Mouse (Mus musculus) cortical plate, adult 2 months (tissue): Measurements from ENCODE around the gene Oasl1. TPM values are rescaled to one million over a fixed set of nuclear protein-coding genes. Genes with fewer than 3 reads are reported as not detected.

Source experiments
- H3K27ac ChIP-seq: fragments of 200-500 bp; 2 replicates; pipeline ENCODE4 v1.5.1; 2012; ENCODE audit warnings: low read length, control low read depth, inconsistent platforms; ENCODE audit not compliant: insufficient read depth
- H3K4me1 ChIP-seq: fragments of 200-500 bp; 2 replicates; pipeline ENCODE4 v1.6.1; 2011; ENCODE audit warnings: low read length; ENCODE audit not compliant: control insufficient read depth, insufficient read depth
- H3K4me3 ChIP-seq: fragments of 200-500 bp; 2 replicates; pipeline ENCODE4 v1.5.1; 2011; ENCODE audit warnings: mild to moderate bottlenecking, low read length, control low read depth; ENCODE audit not compliant: insufficient read depth
- CTCF ChIP-seq: fragments of 200-500 bp; IDR thresholded peaks from 2 replicates; pipeline ENCODE4 v1.5.1; 2011; ENCODE audit warnings: mild to moderate bottlenecking, control low read depth, low read length; ENCODE audit not compliant: insufficient read depth; ENCODE audit errors: extremely low read depth
- POLR2A ChIP-seq: fragments of 200-500 bp; IDR thresholded peaks from 2 replicates; pipeline ENCODE4 v1.6.1; 2011; ENCODE audit warnings: mild to moderate bottlenecking, low read length, control low read depth; ENCODE audit not compliant: insufficient read depth; ENCODE audit errors: extremely low read depth
- polyA plus RNA-seq: library from polyadenylated mRNA; depleted of rRNA; stranded (reverse); fragments of >200 nt; gene quantifications from 2 replicates; pipeline ENCODE4 v1.2.3, GENCODE M21; 2012

Gene Oasl1
- polyA plus RNA-seq, 1 experiment = 0.35 TPM

DNA sequence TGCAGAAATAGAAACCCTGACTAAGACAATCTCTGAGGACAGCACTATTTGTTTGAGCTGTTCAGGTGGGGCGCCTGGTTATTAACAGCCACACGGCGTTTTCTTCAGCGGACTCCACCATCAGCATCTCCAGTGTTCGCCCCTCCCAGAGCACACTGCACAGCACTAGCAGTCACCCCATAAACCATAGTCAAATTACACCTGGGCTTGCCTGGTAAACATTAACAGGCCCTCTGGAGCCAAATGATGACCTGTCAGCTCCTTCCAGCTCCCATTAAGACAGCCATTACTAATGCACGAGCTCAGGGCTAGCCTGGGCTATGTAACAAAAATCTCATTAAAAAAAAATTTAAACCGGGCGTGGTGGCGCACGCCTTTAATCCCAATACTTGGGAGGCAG, 22.0 kb downstream of the Oasl1 start:
- Histone ChIP-seq H3K27ac (no peak overlapping the region), H3K4me3 (no peak overlapping the region), H3K4me1 (no peaks in the 10 kb centered on the region; the same call in 1 of the 2 replicates)
- TF ChIP-seq POLR2A (no peak), CTCF (no peak)

DNA sequence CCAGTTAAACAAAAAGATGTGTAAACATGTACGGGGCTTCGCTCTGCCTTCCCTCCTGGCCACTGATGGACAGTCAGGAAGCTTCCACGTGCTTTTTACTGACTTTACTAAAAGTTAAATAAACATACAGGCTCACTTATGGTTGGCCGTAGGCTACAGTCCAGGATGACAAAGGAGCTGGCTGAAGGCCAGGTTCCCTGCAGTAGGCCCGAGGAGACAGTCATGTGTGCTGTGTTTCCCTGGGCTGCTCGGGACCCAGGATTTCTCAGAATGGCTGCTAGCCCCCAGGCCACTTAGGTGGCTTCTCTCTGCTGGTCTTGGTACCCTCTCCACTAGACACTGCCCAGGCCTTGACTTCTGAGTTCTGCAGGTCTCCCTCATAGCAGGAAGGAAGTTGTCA, 25.9 kb downstream of the Oasl1 start:
- H3K27ac ChIP-seq = no peak overlapping the region
- H3K4me3 ChIP-seq = no peak overlapping the region
- TF ChIP-seq CTCF = no peak
- TF ChIP-seq POLR2A = no peak
- no peaks in the 10 kb centered on the region for H3K4me1 ChIP-seq

- Histone ChIP-seq H3K4me1 (no peaks in the 10 kb centered on the region), H3K27ac (no peak overlapping the region), H3K4me3 (no peak overlapping the region)
- TF ChIP-seq POLR2A (no peak), CTCF (no peak)
These were observed 26.3 kb downstream of the Oasl1 start for GRCm38 (mm10) chr5:114949316-114949715.

- TF ChIP-seq POLR2A = no peak
- TF ChIP-seq CTCF = no peak
- Histone ChIP-seq H3K4me3 (no peak overlapping the region), H3K27ac (no peak overlapping the region), H3K4me1 (no peaks in the 10 kb centered on the region)
These were observed 26.8 kb downstream of the Oasl1 start for GRCm38 (mm10) chr5:114949812-114950211.

GRCm38 (mm10) chr5:114950669-114951068, 27.6 kb downstream of the Oasl1 start:
- Histone ChIP-seq H3K4me1 (no peaks in the 10 kb centered on the region), H3K27ac (no peak overlapping the region), H3K4me3 (no peak overlapping the region)
- TF ChIP-seq POLR2A = no peak
- no peak for TF ChIP-seq CTCF

- Histone ChIP-seq H3K27ac (no peak overlapping the region), H3K4me3 (no peak overlapping the region), H3K4me1 (no peaks in the 10 kb centered on the region)
- TF ChIP-seq POLR2A (no peak), CTCF (no peak)
These were observed 28.3 kb downstream of the Oasl1 start for GRCm38 (mm10) chr5:114951279-114951880.

DNA sequence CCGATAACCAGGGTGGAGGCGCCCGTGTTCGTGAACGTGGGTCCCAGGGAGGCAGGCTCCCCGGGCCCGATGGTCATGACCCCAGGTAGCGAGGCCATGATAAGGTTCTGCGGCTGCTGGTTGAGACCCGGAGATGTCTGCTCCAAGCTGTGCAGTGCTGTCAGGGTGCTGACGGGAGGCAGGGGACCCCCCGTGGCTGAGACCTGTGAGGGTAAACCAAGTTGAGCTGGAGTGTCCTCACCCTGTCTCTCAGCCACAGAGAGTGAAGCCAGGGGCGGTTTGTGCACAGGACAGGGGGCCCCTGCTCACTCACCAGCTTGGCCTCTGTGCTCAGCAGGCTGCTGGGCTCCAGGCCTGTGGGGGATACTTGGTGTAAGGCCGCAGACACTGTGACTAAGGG, 30.3 kb downstream of the Oasl1 start:
- TF ChIP-seq POLR2A (no peak), CTCF (no peak)
- Histone ChIP-seq H3K4me1 (no peaks in the 10 kb centered on the region), H3K27ac (no peak overlapping the region), H3K4me3 (no peak overlapping the region)

DNA sequence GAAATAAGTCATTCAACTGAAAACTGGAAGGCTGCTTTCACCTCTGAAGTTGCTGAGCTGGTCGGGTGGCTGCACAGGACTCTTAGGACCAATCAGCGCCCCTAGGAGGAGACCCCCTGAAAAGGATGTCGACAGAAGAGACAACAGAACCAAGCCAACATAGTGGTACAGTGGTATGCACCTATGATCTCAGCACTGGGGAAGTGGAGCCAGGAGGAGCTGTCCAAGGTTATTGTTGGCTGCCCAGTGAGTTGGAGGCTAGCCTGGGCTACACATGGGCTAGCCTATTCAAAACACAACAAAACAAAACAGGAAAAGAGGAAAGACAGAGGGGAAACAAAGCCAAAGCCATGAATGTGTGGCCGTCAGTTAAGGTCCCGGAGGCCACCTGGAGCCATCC, 35.0 kb downstream of the Oasl1 start:
- no peaks in the 10 kb centered on the region for H3K4me1 ChIP-seq
- no peak overlapping the region for H3K27ac ChIP-seq
- H3K4me3 ChIP-seq = no peak overlapping the region
- TF ChIP-seq POLR2A (no peak), CTCF (no peak)

- Histone ChIP-seq H3K4me1 (no peaks in the 10 kb centered on the region), H3K27ac (no peak overlapping the region), H3K4me3 (no peak overlapping the region)
- TF ChIP-seq CTCF = no peak
- no peak for TF ChIP-seq POLR2A
These were observed 38.7 kb downstream of the Oasl1 start for GRCm38 (mm10) chr5:114961590-114962360.

- TF ChIP-seq POLR2A (no peak), CTCF (no peak)
These were observed 41.4 kb downstream of the Oasl1 start for GRCm38 (mm10) chr5:114964315-114964966.

More at GRCm38 (mm10) chr5:114964315-114964966, 41.4 kb downstream of the Oasl1 start:
- H3K4me1 ChIP-seq = no peaks in the 10 kb centered on the region
- H3K27ac ChIP-seq = no peak overlapping the region
- H3K4me3 ChIP-seq = no peak overlapping the region
